Comparison of ENCODE assay signal across 8 mouse cellular contexts in the genomic region with DNA sequence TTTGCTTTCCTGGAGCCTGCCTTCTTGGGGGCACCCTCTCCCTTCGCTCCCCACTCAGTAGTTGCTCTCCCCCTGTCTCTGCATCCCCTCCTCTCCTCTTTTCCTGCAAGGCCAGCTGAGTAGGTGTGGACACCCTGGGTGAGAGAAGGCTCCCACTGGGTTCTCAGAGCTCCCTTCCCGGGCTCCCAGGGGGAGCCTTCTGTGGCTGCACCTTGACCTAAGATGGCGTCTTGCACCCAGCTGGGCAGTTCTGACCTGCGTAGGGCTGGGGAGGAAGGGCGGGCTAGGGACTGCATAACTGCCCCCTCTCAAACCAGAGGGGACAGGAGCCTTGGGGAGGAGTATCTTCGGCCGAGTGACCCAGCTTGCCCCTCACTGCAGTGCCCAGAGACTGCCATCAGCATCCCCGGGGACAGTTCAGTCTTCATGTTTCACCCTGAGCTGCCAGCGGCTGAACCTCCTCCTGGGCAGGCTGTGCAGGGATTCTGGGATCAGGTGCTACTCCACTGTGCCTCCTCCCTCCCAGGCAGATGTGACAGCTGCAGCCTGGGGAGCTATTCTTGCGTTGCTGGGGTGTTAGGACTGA. TPM values are rescaled to one million over a fixed set of nuclear protein-coding genes. Genes with fewer than 3 reads are reported as not detected.
DNase-seq lines count a peak whose midpoint lies in the region; ATAC-seq and TF ChIP-seq lines count a peak whose summit lies in the region.

No protein-coding gene starts in this region.

- no peaks in the 10 kb centered on the region for H3K9me3 ChIP-seq in embryonic facial prominence, embryonic 12.5 days
- no peaks in the 10 kb centered on the region for H3K9me3 ChIP-seq in hindbrain, embryonic 13.5 days
- H3K9me3 ChIP-seq in liver, embryonic 12.5 days (replicated peaks), result no peaks in the 10 kb centered on the region
- no peaks in the 10 kb centered on the region for H3K9me3 ChIP-seq in stomach, embryonic 15.5 days

- peak overlapping the region; percentile 97 for H3K9ac ChIP-seq in embryonic facial prominence, embryonic 12.5 days
- H3K9ac ChIP-seq in hindbrain, embryonic 13.5 days, result peak overlapping the region; percentile 94
- H3K9ac ChIP-seq in liver, embryonic 12.5 days, result peak overlapping the region; percentile 75
- H3K9ac ChIP-seq in stomach, embryonic 15.5 days, result peak overlapping the region; percentile 81; the same call in 1 of the 2 replicates

- H3K27ac ChIP-seq in spleen, adult 2 months (ENCODE audit: insufficient read depth, low read length), result peak overlapping the region; percentile 44
- H3K27ac ChIP-seq in embryonic facial prominence, embryonic 12.5 days, result peak overlapping the region; percentile 95
- H3K27ac ChIP-seq in hindbrain, embryonic 13.5 days, result peak overlapping the region; percentile 95
- peak overlapping the region; percentile 1; the same call in 1 of the 2 replicates for H3K27ac ChIP-seq in liver, embryonic 12.5 days
- H3K27ac ChIP-seq in stomach, embryonic 15.5 days, result peak overlapping the region; percentile 94

- no peak for TF ChIP-seq POLR2A in spleen, adult 2 months (IDR thresholded peaks at IDR 0.05; ENCODE audit: low read depth, low read length)

- peak overlapping the region; percentile 79 for H3K4me2 ChIP-seq in embryonic facial prominence, embryonic 12.5 days (replicated peaks)
- H3K4me2 ChIP-seq in hindbrain, embryonic 13.5 days, result peak overlapping the region; percentile 78
- H3K4me2 ChIP-seq in liver, embryonic 12.5 days, result peak overlapping the region; percentile 87
- H3K4me2 ChIP-seq in stomach, embryonic 15.5 days, result peak overlapping the region; percentile 76

- WGBS in spleen, adult 2 months, result 34% methylated on average over 10 of the region's 10 CpGs
- whole genome bisulfite sequencing in embryonic facial prominence, embryonic 12.5 days, result 3% methylated on average over 10 of the region's 10 CpGs
- 3% methylated on average over 10 of the region's 10 CpGs for WGBS in hindbrain, embryonic 13.5 days
- 15% methylated on average over 10 of the region's 10 CpGs for WGBS in liver, embryonic 12.5 days (ENCODE audit: insufficient replicate concordance)
- 1% methylated on average over 10 of the region's 10 CpGs for WGBS in stomach, embryonic 15.5 days

- no peak; the same call in 1 of the 2 replicates for ATAC-seq in embryonic facial prominence, embryonic 12.5 days (ENCODE audit: insufficient number of reproducible peaks, insufficient read depth, low FRiP score, low TSS enrichment)
- peak; percentile 11 for ATAC-seq in hindbrain, embryonic 13.5 days (ENCODE audit: low FRiP score)
- peak; percentile 16; the same call in 1 of the 2 replicates for ATAC-seq in liver, embryonic 12.5 days
- ATAC-seq in stomach, embryonic 15.5 days (ENCODE audit: insufficient read depth, low FRiP score, low read depth), result no peak; the same call in 1 of the 2 replicates

- no peak for TF ChIP-seq CTCF in spleen, adult 2 months (IDR thresholded peaks at IDR 0.05; ENCODE audit: extremely low read depth, insufficient read depth, insufficient read length, insufficient replicate concordance)

- H3K27me3 ChIP-seq in spleen, adult 2 months (ENCODE audit: control insufficient read depth, insufficient read depth, low read length), result no peaks in the 10 kb centered on the region
- H3K27me3 ChIP-seq in embryonic facial prominence, embryonic 12.5 days, result 0 out of 2 replicates have a peak, but pooled peaks cover 3% of the 10 kb centered on the region
- 0 out of 2 replicates have a peak, but pooled peaks cover 7% of the 10 kb centered on the region for H3K27me3 ChIP-seq in hindbrain, embryonic 13.5 days
- peaks cover 70% of the 10 kb centered on the region for H3K27me3 ChIP-seq in liver, embryonic 12.5 days (replicated peaks)
- no peaks in the 10 kb centered on the region for H3K27me3 ChIP-seq in stomach, embryonic 15.5 days (replicated peaks)

- peak overlapping the region; percentile 91 for H3K4me3 ChIP-seq in spleen, adult 2 months (ENCODE audit: extremely low read depth, insufficient read depth, insufficient read length)
- peak overlapping the region; percentile 84 for H3K4me3 ChIP-seq in embryonic facial prominence, embryonic 12.5 days
- peak overlapping the region; percentile 85 for H3K4me3 ChIP-seq in hindbrain, embryonic 13.5 days
- H3K4me3 ChIP-seq in liver, embryonic 12.5 days, result peak overlapping the region; percentile 76
- peak overlapping the region; percentile 77 for H3K4me3 ChIP-seq in stomach, embryonic 15.5 days (replicated peaks)

- peaks cover 15% of the 10 kb centered on the region for H3K4me1 ChIP-seq in spleen, adult 2 months (ENCODE audit: control insufficient read depth, insufficient read depth, insufficient read length)
- H3K4me1 ChIP-seq in embryonic facial prominence, embryonic 12.5 days, result peaks cover 53% of the 10 kb centered on the region
- peaks cover 53% of the 10 kb centered on the region for H3K4me1 ChIP-seq in hindbrain, embryonic 13.5 days (replicated peaks)
- H3K4me1 ChIP-seq in liver, embryonic 12.5 days, result peaks cover 61% of the 10 kb centered on the region
- H3K4me1 ChIP-seq in stomach, embryonic 15.5 days, result peaks cover 55% of the 10 kb centered on the region

- DNase-seq in spleen, adult 2 months (ENCODE audit: low read depth in 1 of 2, low spot score in 2 of 2), result no peak
- DNase-seq in spleen, postnatal 14 days (ENCODE audit: low spot score in 2 of 2), result no peak
- no peak for DNase-seq in cerebellum, adult 9-10 months
- no peak for DNase-seq in layer of hippocampus, postnatal 25 days (ENCODE audit: extremely low spot score in 1 of 2, low spot score in 1 of 2)

- no peaks in the 10 kb centered on the region for H3K36me3 ChIP-seq in spleen, adult 2 months (ENCODE audit: control insufficient read depth, insufficient read depth, low read length)
- no peaks in the 10 kb centered on the region for H3K36me3 ChIP-seq in embryonic facial prominence, embryonic 12.5 days
- no peaks in the 10 kb centered on the region for H3K36me3 ChIP-seq in hindbrain, embryonic 13.5 days
- H3K36me3 ChIP-seq in liver, embryonic 12.5 days, result no peaks in the 10 kb centered on the region
- H3K36me3 ChIP-seq in stomach, embryonic 15.5 days, result 0 out of 2 replicates have a peak, but pooled peaks cover 4% of the 10 kb centered on the region

RNA-seq across cellular contexts. Expression of a gene that starts 2.7 kb away (rescaled TPM):
- polyA plus RNA-seq in spleen, adult 2 months (2012; rRNA removed), result 19.3 and 22.4 TPM in 2 replicates
- 220 and 229 TPM in 2 replicates for polyA plus RNA-seq in embryonic facial prominence, embryonic 12.5 days (2016; fragmentation: Nextera tagmentation; extraction: Ambion mirVana)
- polyA plus RNA-seq in hindbrain, embryonic 13.5 days (2015; fragmentation: Nextera tagmentation; extraction: Ambion mirVana), result 126 and 132 TPM in 2 replicates
- polyA plus RNA-seq in liver, embryonic 12.5 days (2016; fragmentation: Nextera tagmentation; extraction: Ambion mirVana), result 57.9 and 58.7 TPM in 2 replicates
- 126 and 133 TPM in 2 replicates for polyA plus RNA-seq in stomach, embryonic 15.5 days (2015; fragmentation: Nextera tagmentation; extraction: Ambion mirVana)
- total RNA-seq in layer of hippocampus, postnatal 25 days (2021), result 100 to 1,000 TPM in 1 of 2 experiments, 10 to 100 TPM in 1; 91.4 to 116 TPM

Comparison
In these comparisons a context has a peak if more than half of its experiments do, and no peak if none do; other contexts are left out.
1. H3K27ac ChIP-seq: peak in every context shown above with its lines; median percentile 95 in embryonic facial prominence, embryonic 12.5 days; 95 in hindbrain, embryonic 13.5 days; 94 in stomach, embryonic 15.5 days; 44 in spleen, adult 2 months; 1 in liver, embryonic 12.5 days.
2. ATAC-seq: peak in hindbrain, embryonic 13.5 days (single experiment) and liver, embryonic 12.5 days (single experiment); none in embryonic facial prominence, embryonic 12.5 days (single experiment) and stomach, embryonic 15.5 days (single experiment).
3. Peak in every context shown above with its lines, with median percentiles within 50 percentile points of each other: H3K4me3 ChIP-seq, H3K4me2 ChIP-seq and H3K9ac ChIP-seq.